Mouse (Mus musculus) kidney, embryonic 16.5 days (tissue): Measurements from ENCODE around the gene Rnf144b. TPM values are rescaled to one million over a fixed set of nuclear protein-coding genes. Genes with fewer than 3 reads are reported as not detected.

Experiments
- ATAC-seq: fragments of 200-750 bp; cut with Nextera tagmentation; 2 replicates; pipeline ENCODE4 v1.8.0; 2017; ENCODE audit warnings: moderate TSS enrichment; ENCODE audit not compliant: low FRiP score, low TSS enrichment
- H3K27ac ChIP-seq: fragments of 300-500 bp; sonication (generic); 2 replicates; pipeline ENCODE4 v1.5.1; 2014; ENCODE audit warnings: low read length
- H3K27me3 ChIP-seq: fragments of 300-500 bp; sonication (generic); 2 replicates; pipeline ENCODE4 v1.6.1; 2014; ENCODE audit warnings: low read length, control low read depth, mixed read lengths; ENCODE audit not compliant: insufficient read depth
- H3K36me3 ChIP-seq: fragments of 300-500 bp; sonication (generic); 2 replicates; pipeline ENCODE4 v1.6.1; 2014; ENCODE audit warnings: low read length, control low read depth, mixed read lengths; ENCODE audit not compliant: insufficient read depth
- H3K4me1 ChIP-seq: fragments of 300-500 bp; sonication (generic); 2 replicates; pipeline ENCODE4 v1.6.1; 2014; ENCODE audit warnings: low read length, control low read depth, mixed read lengths; ENCODE audit not compliant: insufficient read depth
- H3K4me2 ChIP-seq: fragments of 300-500 bp; sonication (generic); replicated peaks from 2 replicates; pipeline ENCODE4 v1.6.1; 2014; ENCODE audit warnings: low read depth, low read length
- H3K4me3 ChIP-seq: fragments of 300-500 bp; sonication (generic); 2 replicates; pipeline ENCODE4 v1.5.1; 2014; ENCODE audit warnings: mild to moderate bottlenecking, low read length
- H3K9ac ChIP-seq: fragments of 300-500 bp; sonication (generic); replicated peaks from 2 replicates; pipeline ENCODE4 v1.6.1; 2014; ENCODE audit warnings: low read length
- H3K9me3 ChIP-seq: fragments of 300-500 bp; sonication (generic); 2 replicates; pipeline ENCODE4 v1.6.1; 2016; ENCODE audit warnings: low read length, control low read depth
- WGBS: fragments of 180-500 bp; shearing (Covaris S2); extraction: QIAGEN DNeasy Blood & Tissue Kit; methylation state at CpG from one replicate; pipeline ENCODE4 v1.1.7; 2014; 5-methylcytosine and 5-hydroxymethylcytosine counted together
- polyA plus RNA-seq: library from polyadenylated mRNA; unstranded; fragments of >200 nt; fragmentation: Nextera tagmentation; extraction: Ambion mirVana; gene quantifications from 2 replicates; pipeline ENCODE4 v1.2.1, GENCODE M21; 2015

Gene Rnf144b
- polyA plus RNA-seq, 1 experiment from 2014 or later: 1.0 TPM

DNA sequence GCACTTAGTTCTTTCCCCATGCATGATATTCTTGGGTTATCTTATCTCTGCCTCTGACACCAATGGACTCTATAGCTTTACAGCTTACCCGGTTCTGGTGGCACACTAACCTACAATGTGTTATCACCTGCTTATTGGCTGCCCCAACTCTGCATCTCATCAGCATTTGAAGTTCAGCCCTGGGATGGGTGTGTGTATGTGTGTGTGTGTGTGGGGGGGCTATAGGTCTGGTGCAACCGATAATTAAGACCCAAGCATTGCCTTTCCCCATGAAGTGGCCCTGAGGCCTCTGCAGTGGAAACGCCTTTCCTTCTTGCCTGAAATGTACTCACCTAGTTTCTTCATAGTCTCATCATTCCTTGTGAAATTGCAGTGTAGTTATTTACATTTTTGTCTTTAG is 6.5 kb upstream of the Rnf144b start:
- Histone ChIP-seq H3K9me3 (no peaks in the 10 kb centered on the region), H3K36me3 (no peaks in the 10 kb centered on the region), H3K27ac (no peak overlapping the region), H3K4me3 (no peak overlapping the region), H3K27me3 (no peaks in the 10 kb centered on the region; the same call in 1 of the 2 replicates), H3K4me2 (no peak overlapping the region), H3K4me1 (no peaks in the 10 kb centered on the region), H3K9ac (no peak overlapping the region)
- WGBS: 83% methylated on average over 3 of the region's 3 CpGs
- ATAC-seq: no peak

DNA sequence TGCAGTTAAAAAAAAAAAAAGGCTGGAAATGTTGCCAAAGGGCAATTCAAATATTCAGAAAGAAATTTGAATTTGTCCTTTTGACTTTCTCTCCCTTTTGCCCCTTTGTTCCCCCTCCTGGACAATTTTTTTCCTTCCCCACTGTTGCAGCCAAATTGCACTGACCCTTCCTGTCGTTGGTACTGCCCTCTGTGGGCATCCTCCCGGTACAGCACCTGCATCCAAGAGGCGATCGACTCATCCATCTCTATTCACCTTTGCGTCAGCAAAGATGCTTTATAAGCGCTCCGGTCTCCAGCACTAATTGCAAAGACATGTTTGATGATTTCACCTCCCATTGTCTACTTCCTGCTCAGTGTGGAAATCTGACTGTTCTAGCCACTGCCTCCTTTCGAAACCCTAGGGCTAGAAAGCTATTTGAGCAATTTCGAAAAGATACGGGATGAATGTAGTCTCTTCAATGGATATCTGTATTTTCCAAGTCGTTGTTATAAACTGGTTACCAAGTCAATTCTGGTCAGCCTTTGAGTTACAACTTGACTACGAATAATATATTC is 1.0 kb upstream of the Rnf144b start:
- Histone ChIP-seq H3K36me3 (no peaks in the 10 kb centered on the region), H3K4me1 (peaks cover 30% of the 10 kb centered on the region), H3K4me3 (no peak overlapping the region), H3K27ac (no peak overlapping the region), H3K9ac (no peak overlapping the region), H3K27me3 (peaks cover 9% of the 10 kb centered on the region; the same call in 1 of the 2 replicates), H3K4me2 (0 out of 2 replicates have a peak overlapping the region, but pooled peaks have one; percentile 99), H3K9me3 (no peaks in the 10 kb centered on the region)
- no peak for ATAC-seq
- WGBS: 42% methylated on average over 12 of the region's 12 CpGs

DNA sequence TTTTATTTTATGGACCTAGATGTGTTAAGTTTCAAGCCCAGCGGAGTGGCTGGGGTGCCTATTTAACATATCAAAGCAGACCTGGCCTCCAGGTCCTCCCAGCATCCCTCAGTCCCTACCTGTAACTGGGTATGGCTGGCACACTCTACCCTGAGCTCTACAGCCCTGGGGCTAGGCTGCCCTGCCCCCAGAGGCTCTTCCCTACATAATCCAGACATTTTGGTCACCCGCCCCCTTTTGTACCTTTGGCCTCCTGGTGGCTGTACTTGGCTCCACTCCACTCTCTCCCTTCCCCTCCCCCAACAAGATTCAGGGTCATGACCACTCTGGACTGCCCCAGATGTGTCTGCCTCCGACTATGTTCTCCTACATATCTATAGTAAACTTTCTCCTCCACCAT is 2.0 kb downstream of the Rnf144b start:
- peak; percentile 55; the same call in 1 of the 2 replicates for ATAC-seq

DNA sequence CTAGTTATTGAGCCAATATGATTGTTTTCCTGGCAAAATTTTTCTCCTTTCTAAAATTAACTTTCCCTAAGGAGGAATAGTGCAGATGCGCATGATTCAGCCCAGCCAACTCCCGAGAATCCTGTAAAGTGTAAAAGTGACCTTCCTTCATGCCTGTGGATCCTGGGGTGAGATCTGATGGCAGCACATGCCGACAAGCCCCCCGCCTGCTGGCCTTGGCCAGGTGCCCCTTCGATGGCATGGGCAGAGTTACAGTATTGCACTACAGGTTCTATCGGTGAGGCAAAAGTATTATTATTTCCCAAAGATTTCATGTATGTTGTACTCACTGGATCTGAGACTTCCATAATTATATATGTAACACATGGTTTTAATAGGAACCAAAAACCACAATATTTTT is 2.5 kb downstream of the Rnf144b start:
- Histone ChIP-seq H3K36me3 (no peaks in the 10 kb centered on the region), H3K27me3 (peaks cover 9% of the 10 kb centered on the region; the same call in 1 of the 2 replicates), H3K27ac (no peak overlapping the region), H3K9me3 (no peaks in the 10 kb centered on the region), H3K4me2 (no peak overlapping the region), H3K4me1 (peaks cover 30% of the 10 kb centered on the region), H3K9ac (no peak overlapping the region), H3K4me3 (no peak overlapping the region)
- 68% methylated on average over 6 of the region's 6 CpGs for WGBS
- ATAC-seq: no peak

More for the DNA sequence above, 2.0 kb downstream of the Rnf144b start:
- no peak overlapping the region for H3K27ac ChIP-seq
- H3K36me3 ChIP-seq: no peaks in the 10 kb centered on the region
- peaks cover 30% of the 10 kb centered on the region for H3K4me1 ChIP-seq
- 36% methylated on average over 3 of the region's 3 CpGs for WGBS
- peaks cover 9% of the 10 kb centered on the region; the same call in 1 of the 2 replicates for H3K27me3 ChIP-seq
- no peak overlapping the region for H3K4me3 ChIP-seq
- H3K9me3 ChIP-seq: no peaks in the 10 kb centered on the region
- no peak overlapping the region for H3K9ac ChIP-seq
- H3K4me2 ChIP-seq: no peak overlapping the region

DNA sequence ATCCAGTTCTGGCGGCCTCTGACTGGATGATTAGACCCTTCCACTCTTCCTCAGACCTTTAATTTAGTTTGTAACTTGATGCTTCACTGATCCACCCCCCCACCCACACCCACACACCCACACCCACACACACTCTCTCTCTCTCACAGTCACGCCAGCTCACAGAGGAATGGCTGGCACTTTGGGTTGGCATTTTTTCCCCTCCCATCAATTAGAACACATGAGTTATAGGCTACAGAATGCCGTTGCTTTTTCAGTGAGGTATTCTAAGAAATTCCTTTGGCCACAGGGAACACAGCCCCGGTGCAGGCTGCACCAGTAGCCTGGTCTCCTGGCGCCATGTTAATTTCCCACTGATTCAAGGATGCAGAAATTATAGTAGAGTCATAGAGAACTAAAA is 3.1 kb downstream of the Rnf144b start:
- WGBS: 32% methylated on average over 5 of the region's 5 CpGs
- H3K27ac ChIP-seq: no peak overlapping the region
- H3K4me3 ChIP-seq: no peak overlapping the region
- no peak overlapping the region for H3K9ac ChIP-seq
- peak; percentile 65 for ATAC-seq
- no peaks in the 10 kb centered on the region for H3K36me3 ChIP-seq
- H3K4me1 ChIP-seq: peaks cover 30% of the 10 kb centered on the region
- H3K9me3 ChIP-seq: no peaks in the 10 kb centered on the region
- H3K4me2 ChIP-seq: no peak overlapping the region
- peaks cover 9% of the 10 kb centered on the region; the same call in 1 of the 2 replicates for H3K27me3 ChIP-seq

DNA sequence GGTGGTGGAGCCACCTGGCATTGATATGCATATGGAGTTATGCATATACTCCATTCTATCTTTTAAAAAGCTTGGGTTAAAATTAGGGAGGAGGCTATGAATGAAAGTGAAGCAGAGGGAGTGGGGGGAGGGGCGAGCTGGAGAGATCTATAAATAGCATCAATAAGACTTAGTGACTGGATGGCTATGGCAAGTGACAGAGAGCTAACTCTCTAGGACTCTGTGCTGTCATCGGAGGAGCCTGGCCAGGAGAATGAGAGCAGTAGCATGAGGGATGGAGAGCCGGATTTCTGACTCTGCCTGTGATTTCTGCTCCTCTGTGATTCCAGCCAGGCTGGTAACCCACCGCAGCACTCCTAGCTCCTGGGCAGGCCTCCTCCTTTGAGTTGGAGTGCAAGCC is 6.6 kb downstream of the Rnf144b start:
- H3K27ac ChIP-seq: no peak overlapping the region
- peaks cover 13% of the 10 kb centered on the region for H3K4me1 ChIP-seq
- no peak overlapping the region for H3K9ac ChIP-seq
- WGBS: 67% methylated on average over 4 of the region's 4 CpGs
- H3K27me3 ChIP-seq: no peaks in the 10 kb centered on the region
- H3K4me2 ChIP-seq: no peak overlapping the region
- H3K4me3 ChIP-seq: no peak overlapping the region
- H3K36me3 ChIP-seq: no peaks in the 10 kb centered on the region
- ATAC-seq: no peak
- no peaks in the 10 kb centered on the region for H3K9me3 ChIP-seq

DNA sequence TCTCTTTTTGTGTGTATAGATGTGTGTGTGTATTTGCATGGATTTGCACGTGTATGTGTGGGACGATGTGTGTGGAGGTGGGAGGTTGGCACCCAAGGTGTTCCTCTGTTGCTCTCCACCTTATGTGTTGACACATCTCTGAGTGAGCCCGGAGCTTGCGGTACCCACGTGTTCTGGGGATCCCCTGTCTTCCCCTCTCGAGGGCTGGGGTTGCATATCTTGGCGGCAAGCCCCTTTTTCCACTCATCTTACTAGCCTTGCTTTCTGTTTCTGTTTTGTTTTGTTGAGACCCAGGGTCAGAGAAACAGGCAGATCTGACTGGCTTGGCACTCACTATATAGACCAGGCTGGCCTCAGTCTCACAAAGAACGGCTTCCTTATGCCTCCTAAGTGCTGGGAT is 10.6 kb downstream of the Rnf144b start:
- no peak for ATAC-seq
- no peaks in the 10 kb centered on the region for H3K4me1 ChIP-seq

DNA sequence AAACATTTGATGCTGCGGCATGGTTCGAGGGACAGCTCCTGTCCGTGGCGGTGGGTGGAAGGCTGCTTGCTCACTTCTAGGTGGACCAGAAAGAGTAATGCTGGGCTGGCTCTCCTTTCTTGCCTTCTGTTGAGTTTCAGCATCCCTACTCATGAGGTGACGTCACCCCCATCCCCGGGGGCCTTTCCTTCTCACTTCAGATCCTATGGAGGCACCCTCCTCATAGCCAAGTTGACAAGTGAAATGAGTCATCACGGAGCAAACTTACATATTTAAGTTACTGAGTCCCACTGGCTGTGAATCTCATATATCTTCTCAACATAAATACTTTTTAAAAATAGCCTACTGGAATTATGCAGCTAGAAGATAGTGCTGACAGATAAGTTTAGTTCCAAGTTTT is 12.4 kb downstream of the Rnf144b start:
- Histone ChIP-seq H3K9ac (no peak overlapping the region), H3K9me3 (no peaks in the 10 kb centered on the region), H3K4me3 (no peak overlapping the region), H3K4me2 (no peak overlapping the region), H3K36me3 (peaks cover 3% of the 10 kb centered on the region), H3K27ac (no peak overlapping the region), H3K27me3 (no peaks in the 10 kb centered on the region), H3K4me1 (no peaks in the 10 kb centered on the region)
- WGBS: 92% methylated on average over 7 of the region's 7 CpGs
- no peak for ATAC-seq

More for the DNA sequence above, 10.6 kb downstream of the Rnf144b start:
- H3K4me2 ChIP-seq: no peak overlapping the region
- no peaks in the 10 kb centered on the region for H3K36me3 ChIP-seq
- H3K27ac ChIP-seq: no peak overlapping the region
- H3K9ac ChIP-seq: no peak overlapping the region
- 85% methylated on average over 8 of the region's 8 CpGs for WGBS
- no peaks in the 10 kb centered on the region for H3K9me3 ChIP-seq
- H3K4me3 ChIP-seq: no peak overlapping the region
- H3K27me3 ChIP-seq: no peaks in the 10 kb centered on the region

DNA sequence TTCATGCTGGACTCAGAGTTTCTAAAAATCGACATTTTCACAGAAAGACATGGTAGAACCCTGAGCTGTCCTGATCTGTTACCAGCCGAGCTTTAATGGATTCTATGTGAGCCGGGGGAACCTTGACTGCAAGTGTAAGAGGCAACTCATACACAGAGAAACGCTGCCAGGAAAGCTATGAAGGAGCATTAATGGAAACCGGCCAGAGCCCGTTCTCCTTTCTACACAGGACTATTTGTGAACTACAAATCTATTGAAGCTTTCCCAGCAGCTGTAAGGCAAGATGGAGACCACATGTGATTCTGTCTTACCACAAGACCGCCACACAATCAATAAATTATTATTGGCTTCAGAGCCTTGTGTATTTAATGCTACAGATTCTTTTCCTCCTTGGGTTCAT is 13.3 kb downstream of the Rnf144b start:
- Histone ChIP-seq H3K9me3 (no peaks in the 10 kb centered on the region), H3K4me3 (no peak overlapping the region), H3K27ac (no peak overlapping the region), H3K36me3 (peaks cover 3% of the 10 kb centered on the region), H3K4me2 (no peak overlapping the region), H3K4me1 (no peaks in the 10 kb centered on the region), H3K27me3 (no peaks in the 10 kb centered on the region), H3K9ac (no peak overlapping the region)
- ATAC-seq: no peak
- 87% methylated on average over 7 of the region's 7 CpGs for WGBS

DNA sequence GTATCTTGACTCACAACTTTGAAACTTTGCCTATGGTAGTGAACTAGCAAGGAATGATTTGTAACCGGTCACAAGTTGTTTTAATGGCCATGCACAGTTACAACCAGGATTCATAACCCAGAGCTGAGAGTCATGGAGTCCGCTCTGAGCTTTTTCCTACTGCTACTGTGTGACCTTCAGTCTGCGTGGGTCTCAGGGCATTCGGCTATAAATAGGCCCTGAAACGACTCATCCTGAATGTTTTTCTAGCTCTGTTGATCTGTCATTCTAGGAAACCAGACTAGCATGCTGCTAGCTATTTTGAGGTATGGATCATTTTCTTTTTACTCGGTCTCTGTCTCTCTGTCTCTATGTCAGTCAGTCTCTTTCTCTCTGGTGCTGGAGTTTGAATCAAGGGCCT is 20.3 kb downstream of the Rnf144b start:
- no peaks in the 10 kb centered on the region for H3K27me3 ChIP-seq
- no peaks in the 10 kb centered on the region for H3K9me3 ChIP-seq
- no peak overlapping the region for H3K27ac ChIP-seq
- 45% methylated on average over 6 of the region's 6 CpGs for WGBS
- no peak for ATAC-seq
- no peak overlapping the region for H3K9ac ChIP-seq
- H3K4me3 ChIP-seq: no peak overlapping the region
- peaks cover 3% of the 10 kb centered on the region for H3K36me3 ChIP-seq
- H3K4me1 ChIP-seq: 0 out of 2 replicates have a peak, but pooled peaks cover 6% of the 10 kb centered on the region
- no peak overlapping the region for H3K4me2 ChIP-seq
